Mouse (Mus musculus): ENCODE data around the gene Cacng1. TPM values are rescaled to one million over a fixed set of nuclear protein-coding genes. Genes with fewer than 3 reads are reported as not detected.

The Cacng1 gene
- polyA plus RNA-seq, 2 experiments, result 13.1 to 14.4 TPM

- no peak overlapping the region for H3K4me3 ChIP-seq (replicated peaks; ENCODE audit: low read length)
- peaks cover 12% of the 10 kb centered on the region for H3K4me1 ChIP-seq (ENCODE audit: control insufficient read depth, insufficient read depth, low read length)
- H3K27ac ChIP-seq (replicated peaks; ENCODE audit: low read depth, low read length), result no peak overlapping the region
- TF ChIP-seq POLR2A (IDR thresholded peaks at IDR 0.05; ENCODE audit: borderline replicate concordance, extremely low read depth, insufficient read depth, insufficient read length), result no peak
- no peaks in the 10 kb centered on the region for H3K27me3 ChIP-seq (ENCODE audit: control insufficient read depth, insufficient read depth, low read length)
- ATAC-seq (ENCODE audit: low FRiP score, low read depth) (no peak), DNase-seq (ENCODE audit: low spot score) (no peak)
- H3K4me2 ChIP-seq (replicated peaks; ENCODE audit: low read depth, low read length, severe bottlenecking), result no peak overlapping the region
- 62% methylated on average over 20 of the region's 20 CpGs for WGBS
- no peaks in the 10 kb centered on the region for H3K9me3 ChIP-seq (ENCODE audit: control insufficient read depth, low read length)
- no peaks in the 10 kb centered on the region for H3K36me3 ChIP-seq (ENCODE audit: control insufficient read depth, insufficient read depth, low read length)
- H3K9ac ChIP-seq (ENCODE audit: low read depth, low read length, severe bottlenecking), result no peak overlapping the region
These were observed 8.3 kb downstream of the Cacng1 start for GRCm38 (mm10) chr11:107707897-107708610.

- H3K27ac ChIP-seq (replicated peaks; ENCODE audit: low read depth, low read length), result no peak overlapping the region
- H3K9ac ChIP-seq (ENCODE audit: low read depth, low read length, severe bottlenecking), result no peak overlapping the region
- H3K4me2 ChIP-seq (replicated peaks; ENCODE audit: low read depth, low read length, severe bottlenecking), result no peak overlapping the region
- no peaks in the 10 kb centered on the region for H3K9me3 ChIP-seq (ENCODE audit: control insufficient read depth, low read length)
- no peak for DNase-seq (ENCODE audit: low spot score)
- no peaks in the 10 kb centered on the region for H3K27me3 ChIP-seq (ENCODE audit: control insufficient read depth, insufficient read depth, low read length)
- TF ChIP-seq POLR2A (IDR thresholded peaks at IDR 0.05; ENCODE audit: borderline replicate concordance, extremely low read depth, insufficient read depth, insufficient read length), result no peak
- H3K4me1 ChIP-seq (ENCODE audit: control insufficient read depth, insufficient read depth, low read length), result peaks cover 8% of the 10 kb centered on the region
- WGBS, result 50% methylated on average over 11 of the region's 11 CpGs
- H3K36me3 ChIP-seq (ENCODE audit: control insufficient read depth, insufficient read depth, low read length), result no peaks in the 10 kb centered on the region
- no peak overlapping the region for H3K4me3 ChIP-seq (replicated peaks; ENCODE audit: low read length)
- ATAC-seq (ENCODE audit: low FRiP score, low read depth), result no peak
These were observed 10.7 kb downstream of the Cacng1 start for GRCm38 (mm10) chr11:107705476-107706074.

GRCm38 (mm10) chr11:107705060-107705459 lies 11.3 kb downstream of the Cacng1 start:
- Histone ChIP-seq H3K4me1 (ENCODE audit: control insufficient read depth, insufficient read depth, low read length) (peaks cover 4% of the 10 kb centered on the region), H3K4me2 (replicated peaks; ENCODE audit: low read depth, low read length, severe bottlenecking) (no peak overlapping the region), H3K9me3 (ENCODE audit: control insufficient read depth, low read length) (no peaks in the 10 kb centered on the region), H3K4me3 (replicated peaks; ENCODE audit: low read length) (no peak overlapping the region), H3K27ac (replicated peaks; ENCODE audit: low read depth, low read length) (no peak overlapping the region), H3K9ac (ENCODE audit: low read depth, low read length, severe bottlenecking) (no peak overlapping the region), H3K36me3 (ENCODE audit: control insufficient read depth, insufficient read depth, low read length) (no peaks in the 10 kb centered on the region), H3K27me3 (ENCODE audit: control insufficient read depth, insufficient read depth, low read length) (no peaks in the 10 kb centered on the region)
- DNase-seq (ENCODE audit: low spot score), result no peak
- no peak for TF ChIP-seq POLR2A (IDR thresholded peaks at IDR 0.05; ENCODE audit: borderline replicate concordance, extremely low read depth, insufficient read depth, insufficient read length)
- 65% methylated on average over 6 of the region's 6 CpGs for WGBS
- ATAC-seq (ENCODE audit: low FRiP score, low read depth), result no peak

GRCm38 (mm10) chr11:107703272-107704134 lies 12.8 kb downstream of the Cacng1 start:
- TF ChIP-seq POLR2A (IDR thresholded peaks at IDR 0.05; ENCODE audit: borderline replicate concordance, extremely low read depth, insufficient read depth, insufficient read length), result no peak
- DNase-seq (ENCODE audit: low spot score) (no peak), ATAC-seq (ENCODE audit: low FRiP score, low read depth) (no peak)
- no peak overlapping the region for H3K4me3 ChIP-seq (replicated peaks; ENCODE audit: low read length)
- H3K36me3 ChIP-seq (ENCODE audit: control insufficient read depth, insufficient read depth, low read length), result no peaks in the 10 kb centered on the region
- H3K9ac ChIP-seq (ENCODE audit: low read depth, low read length, severe bottlenecking), result no peak overlapping the region
- H3K4me2 ChIP-seq (replicated peaks; ENCODE audit: low read depth, low read length, severe bottlenecking), result no peak overlapping the region
- no peaks in the 10 kb centered on the region for H3K27me3 ChIP-seq (ENCODE audit: control insufficient read depth, insufficient read depth, low read length)
- H3K9me3 ChIP-seq (ENCODE audit: control insufficient read depth, low read length), result no peaks in the 10 kb centered on the region
- WGBS, result 60% methylated on average over 27 of the region's 27 CpGs
- no peak overlapping the region for H3K27ac ChIP-seq (replicated peaks; ENCODE audit: low read depth, low read length)
- peaks cover 4% of the 10 kb centered on the region for H3K4me1 ChIP-seq (ENCODE audit: control insufficient read depth, insufficient read depth, low read length)

GRCm38 (mm10) chr11:107699967-107700366 lies 16.4 kb downstream of the Cacng1 start:
- no peak overlapping the region for H3K4me2 ChIP-seq (replicated peaks; ENCODE audit: low read depth, low read length, severe bottlenecking)
- ATAC-seq (ENCODE audit: low FRiP score, low read depth) (no peak), DNase-seq (ENCODE audit: low spot score) (no peak)
- WGBS, result 87% methylated on average over 4 of the region's 4 CpGs
- H3K27ac ChIP-seq (replicated peaks; ENCODE audit: low read depth, low read length), result no peak overlapping the region
- H3K4me3 ChIP-seq (replicated peaks; ENCODE audit: low read length), result no peak overlapping the region
- TF ChIP-seq POLR2A (IDR thresholded peaks at IDR 0.05; ENCODE audit: borderline replicate concordance, extremely low read depth, insufficient read depth, insufficient read length), result no peak
- H3K4me1 ChIP-seq (ENCODE audit: control insufficient read depth, insufficient read depth, low read length), result peaks cover 4% of the 10 kb centered on the region; the same call in 1 of the 2 replicates
- no peaks in the 10 kb centered on the region for H3K9me3 ChIP-seq (ENCODE audit: control insufficient read depth, low read length)
- H3K36me3 ChIP-seq (ENCODE audit: control insufficient read depth, insufficient read depth, low read length), result no peaks in the 10 kb centered on the region
- no peaks in the 10 kb centered on the region for H3K27me3 ChIP-seq (ENCODE audit: control insufficient read depth, insufficient read depth, low read length)
- no peak overlapping the region for H3K9ac ChIP-seq (ENCODE audit: low read depth, low read length, severe bottlenecking)

Measured in limb, embryonic 14.5 days (tissue).